10 mouse cellular contexts compared by ENCODE assay signal in the genomic region with DNA sequence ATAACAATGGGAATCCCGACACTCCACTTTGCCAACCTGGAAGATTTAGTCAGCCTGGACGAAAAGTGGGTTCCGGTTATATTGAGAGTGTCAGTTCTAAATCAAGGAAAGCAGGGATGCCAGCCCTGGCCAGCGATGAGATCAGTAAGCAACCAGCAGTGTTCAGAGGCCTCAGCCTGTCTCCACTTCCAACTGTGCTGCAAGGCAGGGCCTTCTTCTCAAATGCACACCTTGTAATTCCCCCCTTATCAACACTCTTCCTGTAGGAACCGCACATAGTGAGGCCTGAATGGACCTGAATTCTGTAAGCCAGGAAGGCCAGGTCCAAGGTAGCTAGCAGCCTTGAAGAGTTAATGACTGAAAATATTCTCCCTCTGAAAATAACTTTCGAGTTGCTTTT.
DNase-seq lines count a peak whose midpoint lies in the region; ATAC-seq lines count a peak whose summit lies in the region.
"Had no signal": no experiment of that assay in that cellular context is flagged by ENCODE, and none has a peak within 500 bp of the region (broad histone marks: within the 10 kb centered on the region; RNA-seq: fewer than 3 reads in every experiment).

No protein-coding gene starts in this region.

- peaks cover 67% of the 10 kb centered on the region for H3K4me1 ChIP-seq in heart, embryonic 11.5 days (ENCODE audit: control insufficient read depth, insufficient read depth, low read length)
- peaks cover 50% of the 10 kb centered on the region for H3K4me1 ChIP-seq in intestine, embryonic 16.5 days (ENCODE audit: control insufficient read depth, insufficient read depth, low read length)
- H3K4me1 ChIP-seq in stomach, embryonic 16.5 days (ENCODE audit: control insufficient read depth, insufficient read depth, low read length), result peaks cover 62% of the 10 kb centered on the region

- H3K36me3 ChIP-seq in heart, embryonic 11.5 days (ENCODE audit: control insufficient read depth, insufficient read depth, low read length), result no peaks in the 10 kb centered on the region; the same call in 1 of the 2 replicates
- no peaks in the 10 kb centered on the region for H3K36me3 ChIP-seq in intestine, embryonic 16.5 days (ENCODE audit: control insufficient read depth, insufficient read depth, low read length)
- no peaks in the 10 kb centered on the region for H3K36me3 ChIP-seq in stomach, embryonic 16.5 days (ENCODE audit: control insufficient read depth, insufficient read depth, low read length)
- H3K36me3 ChIP-seq: G1E had no signal

- H3K9me3 ChIP-seq in heart, embryonic 11.5 days (replicated peaks; ENCODE audit: control insufficient read depth, low read length), result no peaks in the 10 kb centered on the region
- H3K9me3 ChIP-seq in intestine, embryonic 16.5 days (ENCODE audit: control insufficient read depth, low read length), result no peaks in the 10 kb centered on the region
- no peaks in the 10 kb centered on the region for H3K9me3 ChIP-seq in stomach, embryonic 16.5 days (replicated peaks; ENCODE audit: control insufficient read depth, low read length)

- no peak overlapping the region for H3K9ac ChIP-seq in heart, embryonic 11.5 days (ENCODE audit: low read depth, low read length)
- H3K9ac ChIP-seq in intestine, embryonic 16.5 days (ENCODE audit: low read depth, low read length), result no peak overlapping the region
- peak overlapping the region; percentile 19; the same call in 1 of the 2 replicates for H3K9ac ChIP-seq in stomach, embryonic 16.5 days (ENCODE audit: low read length)

- no peaks in the 10 kb centered on the region for H3K27me3 ChIP-seq in heart, embryonic 11.5 days (ENCODE audit: control insufficient read depth, insufficient read depth, low read length)
- H3K27me3 ChIP-seq in intestine, embryonic 16.5 days (replicated peaks; ENCODE audit: control insufficient read depth, insufficient read depth, low read length), result no peaks in the 10 kb centered on the region
- H3K27me3 ChIP-seq in stomach, embryonic 16.5 days (ENCODE audit: control insufficient read depth, insufficient read depth, low read length), result no peaks in the 10 kb centered on the region

- H3K4me2 ChIP-seq in heart, embryonic 11.5 days, result no peak overlapping the region
- H3K4me2 ChIP-seq in intestine, embryonic 16.5 days (ENCODE audit: low read depth, low read length), result no peak overlapping the region
- H3K4me2 ChIP-seq in stomach, embryonic 16.5 days (ENCODE audit: low read depth, low read length), result no peak overlapping the region

- no peak for ATAC-seq in heart, embryonic 11.5 days (replicated peaks; ENCODE audit: insufficient number of reproducible peaks, low FRiP score, low TSS enrichment)
- ATAC-seq in intestine, embryonic 16.5 days, result no peak
- ATAC-seq in stomach, embryonic 16.5 days (ENCODE audit: insufficient read depth, low FRiP score), result no peak
- no peak for ATAC-seq in granulocyte monocyte progenitor cell, adult 5-6 weeks (replicated peaks; ENCODE audit: poor library complexity, severe bottlenecking)

- intact Hi-C loops in heart, postnatal 25 days (cut with DNase I), result no loop called here

- 51% methylated on average over 6 of the region's 6 CpGs for WGBS in heart, embryonic 11.5 days (ENCODE audit: insufficient replicate concordance)
- WGBS in intestine, embryonic 16.5 days, result 61% methylated on average over 6 of the region's 6 CpGs
- 55% methylated on average over 6 of the region's 6 CpGs for WGBS in stomach, embryonic 16.5 days

- no peak for DNase-seq in heart, postnatal 25 days (ENCODE audit: low spot score)
- peak; percentile 49 for DNase-seq in lung, postnatal 36 days
- DNase-seq in lung, postnatal 25 days (ENCODE audit: low spot score), result no peak
- DNase-seq: left cerebral cortex, postnatal 4 days had no signal

- H3K4me3 ChIP-seq in heart, embryonic 11.5 days (ENCODE audit: low read depth, low read length), result no peak overlapping the region
- no peak overlapping the region for H3K4me3 ChIP-seq in intestine, embryonic 16.5 days (ENCODE audit: low read length)
- H3K4me3 ChIP-seq in stomach, embryonic 16.5 days (replicated peaks; ENCODE audit: low read length), result no peak overlapping the region
- H3K4me3 ChIP-seq: myocyte had no signal

- H3K27ac ChIP-seq in heart, embryonic 11.5 days (ENCODE audit: low read depth, low read length), result peak overlapping the region; percentile 66
- peak overlapping the region; percentile 54; the same call in 1 of the 2 replicates for H3K27ac ChIP-seq in intestine, embryonic 16.5 days (ENCODE audit: low read length)
- peak overlapping the region; percentile 36; the same call in 1 of the 2 replicates for H3K27ac ChIP-seq in stomach, embryonic 16.5 days (ENCODE audit: low read length)
